Mouse (Mus musculus): ENCODE measurements around the gene Pycr1. TPM values are rescaled to one million over a fixed set of nuclear protein-coding genes. Genes with fewer than 3 reads are reported as not detected.

Gene Pycr1
- polyA plus RNA-seq, 1 experiment from 2014 or later: 26.6 TPM

- Histone ChIP-seq H3K4me2 (ENCODE audit: low read depth, low read length) (peak overlapping the region; percentile 92), H3K9ac (ENCODE audit: low read depth, low read length) (peak overlapping the region; percentile 85), H3K27ac (ENCODE audit: low read length) (peak overlapping the region; percentile 89), H3K36me3 (ENCODE audit: control insufficient read depth, insufficient read depth, low read length) (peaks cover 21% of the 10 kb centered on the region), H3K4me3 (ENCODE audit: low read length) (peak overlapping the region; percentile 95), H3K27me3 (replicated peaks; ENCODE audit: control insufficient read depth, insufficient read depth, low read length) (no peaks in the 10 kb centered on the region), H3K4me1 (ENCODE audit: control insufficient read depth, insufficient read depth, low read length) (peaks cover 11% of the 10 kb centered on the region), H3K9me3 (ENCODE audit: control insufficient read depth, low read length) (no peaks in the 10 kb centered on the region)
- peak; percentile 80 for ATAC-seq
- 12% methylated on average over 30 of the region's 30 CpGs for WGBS
These were observed 19.4 kb downstream of the Pycr1 start for GRCm38 (mm10) chr11:120623961-120624679.

GRCm38 (mm10) chr11:120622805-120623204, 20.8 kb downstream of the Pycr1 start:
- Histone ChIP-seq H3K9ac (ENCODE audit: low read depth, low read length) (no peak overlapping the region), H3K27ac (ENCODE audit: low read length) (no peak overlapping the region), H3K4me3 (ENCODE audit: low read length) (no peak overlapping the region), H3K36me3 (ENCODE audit: control insufficient read depth, insufficient read depth, low read length) (peaks cover 19% of the 10 kb centered on the region), H3K4me1 (ENCODE audit: control insufficient read depth, insufficient read depth, low read length) (peaks cover 11% of the 10 kb centered on the region), H3K9me3 (ENCODE audit: control insufficient read depth, low read length) (no peaks in the 10 kb centered on the region), H3K4me2 (ENCODE audit: low read depth, low read length) (no peak overlapping the region), H3K27me3 (replicated peaks; ENCODE audit: control insufficient read depth, insufficient read depth, low read length) (no peaks in the 10 kb centered on the region)
- 89% methylated on average over 6 of the region's 6 CpGs for WGBS
- no peak for ATAC-seq

- Histone ChIP-seq H3K9ac (ENCODE audit: low read depth, low read length) (no peak overlapping the region), H3K27ac (ENCODE audit: low read length) (no peak overlapping the region), H3K4me2 (ENCODE audit: low read depth, low read length) (no peak overlapping the region), H3K4me3 (ENCODE audit: low read length) (no peak overlapping the region), H3K27me3 (replicated peaks; ENCODE audit: control insufficient read depth, insufficient read depth, low read length) (no peaks in the 10 kb centered on the region), H3K4me1 (ENCODE audit: control insufficient read depth, insufficient read depth, low read length) (peaks cover 22% of the 10 kb centered on the region), H3K36me3 (ENCODE audit: control insufficient read depth, insufficient read depth, low read length) (peaks cover 19% of the 10 kb centered on the region), H3K9me3 (ENCODE audit: control insufficient read depth, low read length) (no peaks in the 10 kb centered on the region)
- no peak for ATAC-seq
- 94% methylated on average over 14 of the region's 14 CpGs for WGBS
These were observed 23.4 kb downstream of the Pycr1 start for GRCm38 (mm10) chr11:120620195-120620594.

- no peak overlapping the region for H3K4me2 ChIP-seq (ENCODE audit: low read depth, low read length)
- H3K9ac ChIP-seq (ENCODE audit: low read depth, low read length): no peak overlapping the region; the same call in 1 of the 2 replicates
- no peaks in the 10 kb centered on the region for H3K27me3 ChIP-seq (replicated peaks; ENCODE audit: control insufficient read depth, insufficient read depth, low read length)
- peak overlapping the region; percentile 84 for H3K27ac ChIP-seq (ENCODE audit: low read length)
- ATAC-seq: no peak
- peaks cover 19% of the 10 kb centered on the region for H3K36me3 ChIP-seq (ENCODE audit: control insufficient read depth, insufficient read depth, low read length)
- H3K4me1 ChIP-seq (ENCODE audit: control insufficient read depth, insufficient read depth, low read length): peaks cover 20% of the 10 kb centered on the region
- 90% methylated on average over 25 of the region's 25 CpGs for WGBS
- H3K4me3 ChIP-seq (ENCODE audit: low read length): no peak overlapping the region
- no peaks in the 10 kb centered on the region for H3K9me3 ChIP-seq (ENCODE audit: control insufficient read depth, low read length)
These were observed 24.7 kb downstream of the Pycr1 start for GRCm38 (mm10) chr11:120618619-120619535.

GRCm38 (mm10) chr11:120617519-120618112, 26.0 kb downstream of the Pycr1 start, which contains the start of gene Pcyt2:
Pcyt2 (minus strand) TSS chr11:120617936.
- peak; percentile 93 for ATAC-seq
- H3K4me3 ChIP-seq (ENCODE audit: low read length): peak within 1 kb of the TSS; percentile 88

GRCm38 (mm10) chr11:120616617-120617294, 26.8 kb downstream of the Pycr1 start:
- H3K9me3 ChIP-seq (ENCODE audit: control insufficient read depth, low read length): no peaks in the 10 kb centered on the region
- peak; percentile 47 for ATAC-seq
- 40% methylated on average over 4 of the region's 4 CpGs for WGBS
- H3K4me1 ChIP-seq (ENCODE audit: control insufficient read depth, insufficient read depth, low read length): peaks cover 19% of the 10 kb centered on the region
- H3K4me3 ChIP-seq (ENCODE audit: low read length): peak overlapping the region; percentile 88
- H3K36me3 ChIP-seq (ENCODE audit: control insufficient read depth, insufficient read depth, low read length): peaks cover 35% of the 10 kb centered on the region
- peak overlapping the region; percentile 84 for H3K27ac ChIP-seq (ENCODE audit: low read length)
- H3K27me3 ChIP-seq (replicated peaks; ENCODE audit: control insufficient read depth, insufficient read depth, low read length): no peaks in the 10 kb centered on the region
- H3K4me2 ChIP-seq (ENCODE audit: low read depth, low read length): peak overlapping the region; percentile 68
- H3K9ac ChIP-seq (ENCODE audit: low read depth, low read length): peak overlapping the region; percentile 90

More at GRCm38 (mm10) chr11:120617519-120618112, 26.0 kb downstream of the Pycr1 start, which contains the start of gene Pcyt2:
- peak within 1 kb of the TSS; percentile 90 for H3K9ac ChIP-seq (ENCODE audit: low read depth, low read length)
- under 1% methylated on average over 56 of the region's 56 CpGs for WGBS
- H3K4me2 ChIP-seq (ENCODE audit: low read depth, low read length): peak within 1 kb of the TSS; percentile 68
- peaks cover 19% of the 10 kb centered on the region for H3K4me1 ChIP-seq (ENCODE audit: control insufficient read depth, insufficient read depth, low read length)
- H3K9me3 ChIP-seq (ENCODE audit: control insufficient read depth, low read length): no peaks in the 10 kb centered on the region
- peaks cover 31% of the 10 kb centered on the region for H3K36me3 ChIP-seq (ENCODE audit: control insufficient read depth, insufficient read depth, low read length)
- H3K27me3 ChIP-seq (replicated peaks; ENCODE audit: control insufficient read depth, insufficient read depth, low read length): no peaks in the 10 kb centered on the region
- H3K27ac ChIP-seq (ENCODE audit: low read length): peak within 1 kb of the TSS; percentile 84

GRCm38 (mm10) chr11:120615606-120616203, 27.9 kb downstream of the Pycr1 start:
- H3K27ac ChIP-seq (ENCODE audit: low read length): peak overlapping the region; percentile 45
- H3K36me3 ChIP-seq (ENCODE audit: control insufficient read depth, insufficient read depth, low read length): peaks cover 37% of the 10 kb centered on the region
- no peaks in the 10 kb centered on the region for H3K27me3 ChIP-seq (replicated peaks; ENCODE audit: control insufficient read depth, insufficient read depth, low read length)
- H3K4me2 ChIP-seq (ENCODE audit: low read depth, low read length): peak overlapping the region; percentile 68
- ATAC-seq: no peak
- peak overlapping the region; percentile 88 for H3K4me3 ChIP-seq (ENCODE audit: low read length)
- WGBS: 84% methylated on average over 11 of the region's 11 CpGs
- peak overlapping the region; percentile 90 for H3K9ac ChIP-seq (ENCODE audit: low read depth, low read length)
- H3K9me3 ChIP-seq (ENCODE audit: control insufficient read depth, low read length): no peaks in the 10 kb centered on the region
- peaks cover 19% of the 10 kb centered on the region for H3K4me1 ChIP-seq (ENCODE audit: control insufficient read depth, insufficient read depth, low read length)

- ATAC-seq: no peak
- Histone ChIP-seq H3K4me1 (ENCODE audit: control insufficient read depth, insufficient read depth, low read length) (peaks cover 19% of the 10 kb centered on the region), H3K36me3 (ENCODE audit: control insufficient read depth, insufficient read depth, low read length) (peaks cover 35% of the 10 kb centered on the region), H3K9ac (ENCODE audit: low read depth, low read length) (0 out of 2 replicates have a peak overlapping the region, but pooled peaks have one; percentile 90), H3K27me3 (replicated peaks; ENCODE audit: control insufficient read depth, insufficient read depth, low read length) (no peaks in the 10 kb centered on the region), H3K4me2 (ENCODE audit: low read depth, low read length) (peak overlapping the region; percentile 68; the same call in 1 of the 2 replicates), H3K4me3 (ENCODE audit: low read length) (no peak overlapping the region), H3K27ac (ENCODE audit: low read length) (no peak overlapping the region), H3K9me3 (ENCODE audit: control insufficient read depth, low read length) (no peaks in the 10 kb centered on the region)
- 91% methylated on average over 6 of the region's 6 CpGs for WGBS
These were observed 28.4 kb downstream of the Pycr1 start for GRCm38 (mm10) chr11:120615167-120615566.
